ENCODE assay signal across 8 mouse cellular contexts in the genomic region with DNA sequence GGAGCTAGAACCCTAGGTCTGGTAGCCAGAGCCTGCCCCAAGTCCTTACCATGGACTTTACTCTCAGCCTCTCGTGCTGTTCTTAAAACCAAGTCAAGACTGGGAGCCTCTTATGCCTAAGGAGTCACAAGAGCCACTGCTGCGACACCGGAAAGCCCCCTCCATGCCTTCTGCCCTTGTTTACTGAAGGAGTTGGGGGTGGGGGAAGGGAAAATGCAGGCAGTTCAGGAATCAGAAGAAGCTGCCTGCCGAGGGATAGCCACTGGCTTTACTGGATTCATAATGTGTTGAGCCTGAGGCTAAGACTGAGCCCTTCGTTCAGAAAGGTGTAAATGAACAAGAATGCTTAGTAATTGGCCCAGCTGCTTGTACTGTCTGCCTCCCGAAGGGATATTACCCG. TPM values are rescaled to one million over a fixed set of nuclear protein-coding genes. Genes with fewer than 3 reads are reported as not detected.
DNase-seq lines count a peak whose midpoint lies in the region; ATAC-seq and TF ChIP-seq lines count a peak whose summit lies in the region.

No protein-coding gene starts in this region.

- no peaks in the 10 kb centered on the region for H3K27me3 ChIP-seq in heart, adult 2 months (ENCODE audit: control insufficient read depth, insufficient read depth, low read length)
- H3K27me3 ChIP-seq in heart, postnatal 0 days (ENCODE audit: control insufficient read depth, insufficient read depth, low read length) = peaks cover 3% of the 10 kb centered on the region; the same call in 1 of the 2 replicates
- H3K27me3 ChIP-seq in lung, postnatal 0 days (replicated peaks; ENCODE audit: insufficient read depth, low read length) = no peaks in the 10 kb centered on the region

- no peaks in the 10 kb centered on the region for H3K36me3 ChIP-seq in heart, adult 2 months (ENCODE audit: control insufficient read depth, insufficient read depth, low read length)
- H3K36me3 ChIP-seq in ES-E14 (ENCODE audit: control insufficient read depth, insufficient read depth, low read length, poor library complexity, severe bottlenecking) = peaks cover 10% of the 10 kb centered on the region; the same call in 1 of the 2 replicates
- peaks cover 10% of the 10 kb centered on the region for H3K36me3 ChIP-seq in heart, postnatal 0 days (replicated peaks; ENCODE audit: control insufficient read depth, insufficient read depth, low read length)
- peaks cover 12% of the 10 kb centered on the region; the same call in 1 of the 2 replicates for H3K36me3 ChIP-seq in lung, postnatal 0 days (ENCODE audit: insufficient read depth, low read length)

- no peak for TF ChIP-seq CTCF in heart, adult 2 months (IDR thresholded peaks at IDR 0.05)
- no peak for TF ChIP-seq CTCF in heart, postnatal 0 days (IDR thresholded peaks at IDR 0.05; ENCODE audit: low read depth)
- TF ChIP-seq CTCF in lung, postnatal 0 days (IDR thresholded peaks at IDR 0.05) = no peak

- intact Hi-C loops in heart, adult 2 months (cut with DNase I) = loop anchor here (2.0 kb wide), 1 partner anchor 22 kb away; no protein-coding TSS in a partner anchor
- intact Hi-C loops in heart, postnatal 10 days (cut with DNase I) = no loop called here
- intact Hi-C loops in left cerebral cortex, postnatal 36 days (cut with DNase I) = no loop called here

- in situ Hi-C loops in ES-E14 (cut with MboI; ENCODE audit: low sequenced_read_pairs in 2 of 2, unreplicated experiment in 2 of 2) = loop anchor here in 1 of 2 experiments (25.0 kb wide), 1 partner anchor 401 kb away; no protein-coding TSS in a partner anchor

- 21% methylated on average over 7 of the region's 7 CpGs for WGBS in heart, adult 2 months
- WGBS in heart, postnatal 0 days = 13% methylated on average over 7 of the region's 7 CpGs
- WGBS in lung, postnatal 0 days = 9% methylated on average over 7 of the region's 7 CpGs

- TF ChIP-seq EP300 in heart, adult 2 months (IDR thresholded peaks at IDR 0.05; ENCODE audit: insufficient read depth, low read depth, low read length) = no peak
- TF ChIP-seq EP300 in heart, postnatal 0 days (IDR thresholded peaks at IDR 0.05; ENCODE audit: low read depth) = no peak
- no peak for TF ChIP-seq EP300 in lung, postnatal 0 days (IDR thresholded peaks at IDR 0.05)

- H3K9me3 ChIP-seq in ES-E14 (ENCODE audit: control insufficient read depth, insufficient read depth, low read depth, low read length) = no peaks in the 10 kb centered on the region
- H3K9me3 ChIP-seq in heart, postnatal 0 days (replicated peaks; ENCODE audit: control insufficient read depth, low read length) = no peaks in the 10 kb centered on the region
- H3K9me3 ChIP-seq in lung, postnatal 0 days (ENCODE audit: low read length) = no peaks in the 10 kb centered on the region

- no peaks in the 10 kb centered on the region for H3K79me2 ChIP-seq in heart, adult 2 months (replicated peaks; ENCODE audit: control insufficient read depth, insufficient read depth, low read length)

- TF ChIP-seq POLR2A in heart, adult 2 months (IDR thresholded peaks at IDR 0.05; ENCODE audit: insufficient read depth, low read depth, low read length) = no peak

- H3K9ac ChIP-seq in heart, adult 2 months (ENCODE audit: low read depth, low read length) = peak overlapping the region; percentile 97
- peak overlapping the region; percentile 98 for H3K9ac ChIP-seq in ES-E14 (ENCODE audit: insufficient read depth, low read depth, low read length, poor library complexity, severe bottlenecking)
- peak overlapping the region; percentile 93 for H3K9ac ChIP-seq in heart, postnatal 0 days (replicated peaks; ENCODE audit: low read depth, low read length)
- H3K9ac ChIP-seq in lung, postnatal 0 days (replicated peaks; ENCODE audit: low read depth) = peak overlapping the region; percentile 98

- H3K4me1 ChIP-seq in heart, adult 2 months (ENCODE audit: control insufficient read depth, insufficient read depth, low read length) = peaks cover 14% of the 10 kb centered on the region
- peaks cover 0 to 30% of the 10 kb centered on the region in 2 experiments; a peak in 1 of 4 replicates for H3K4me1 ChIP-seq in ES-E14 (ENCODE audit: control insufficient read depth in 2 of 2, insufficient read depth in 2 of 2, low read length in 2 of 2, poor library complexity in 1 of 2)
- H3K4me1 ChIP-seq in heart, postnatal 0 days (ENCODE audit: control insufficient read depth, insufficient read depth) = peaks cover 26% of the 10 kb centered on the region
- peaks cover 34% of the 10 kb centered on the region for H3K4me1 ChIP-seq in lung, postnatal 0 days (ENCODE audit: insufficient read depth, low read depth, low read length)

- H3K27ac ChIP-seq in heart, adult 2 months = peak overlapping the region; percentile 91
- H3K27ac ChIP-seq in ES-E14 (ENCODE audit: insufficient read depth, low read depth, low read length, poor library complexity, severe bottlenecking) = peak overlapping the region; percentile 3; the same call in 1 of the 2 replicates
- H3K27ac ChIP-seq in heart, postnatal 0 days (ENCODE audit: low read depth) = no peak overlapping the region
- peak overlapping the region; percentile 88 for H3K27ac ChIP-seq in lung, postnatal 0 days (ENCODE audit: low read length)

- H3K4me3 ChIP-seq in heart, adult 2 months = peak overlapping the region; percentile 95
- peak overlapping the region; percentile 90 to 97 for H3K4me3 ChIP-seq in ES-E14 (ENCODE audit: insufficient read depth in 1 of 2, low read depth in 1 of 2, low read length in 2 of 2, poor library complexity in 1 of 2, severe bottlenecking in 1 of 2)
- peak overlapping the region; percentile 90 for H3K4me3 ChIP-seq in heart, postnatal 0 days (ENCODE audit: low read depth, low read length)
- H3K4me3 ChIP-seq in lung, postnatal 0 days (ENCODE audit: low read depth, low read length) = peak overlapping the region; percentile 95

- ATAC-seq in heart, postnatal 0 days (ENCODE audit: insufficient read depth, low read depth) = no peak
- peak; percentile 27 for ATAC-seq in lung, postnatal 0 days

- DNase-seq in heart, adult 2 months = no peak
- no peak for DNase-seq in heart, postnatal 10 days
- DNase-seq in ES-E14 (ENCODE audit: low read depth, low spot score) = no peak
- no peak for DNase-seq in heart, postnatal 0 days (ENCODE audit: low spot score)
- DNase-seq in lung, postnatal 0 days (ENCODE audit: low spot score) = peak; percentile 73
- no peak for DNase-seq in spleen, postnatal 10 days (ENCODE audit: low spot score in 2 of 2)
- no peak for DNase-seq in ovary, postnatal 36 days (ENCODE audit: low spot score)
- DNase-seq in left cerebral cortex, postnatal 36 days (ENCODE audit: low spot score in 2 of 2) = no peak

- H3K4me2 ChIP-seq in heart, postnatal 0 days (ENCODE audit: low read depth, low read length) = peak overlapping the region; percentile 81
- H3K4me2 ChIP-seq in lung, postnatal 0 days (replicated peaks; ENCODE audit: low read depth, low read length) = peak overlapping the region; percentile 89

TF ChIP-seq in ES-E14, 5 proteins besides CTCF, POLR2A, EP300 and RAD21:
- TF ChIP-seq MAFK (IDR thresholded peaks at IDR 0.05; ENCODE audit: insufficient read depth, low read depth, low read length) (no peak), HCFC1 (IDR thresholded peaks at IDR 0.05; ENCODE audit: borderline replicate concordance, insufficient read depth, low read length) (no peak), CHD2 (IDR thresholded peaks at IDR 0.05; ENCODE audit: low read depth, low read length) (no peak), ZC3H11A (IDR thresholded peaks at IDR 0.05; ENCODE audit: borderline replicate concordance, low read depth, low read length) (no peak), ZNF384 (IDR thresholded peaks at IDR 0.05; ENCODE audit: low read depth, low read length) (no peak)
TF ChIP-seq in ES-E14: peak in this region for 0.

RNA-seq across cellular contexts. Expression of a gene that starts 0.4 kb away (rescaled TPM):
- total RNA-seq in heart, adult 2 months (2021) = 10 to 100 TPM; 25.9 to 30.1 TPM
- 26.8 and 28.9 TPM in 2 replicates for polyA plus RNA-seq in heart, adult 2 months (2012; rRNA removed)
- 10 to 100 TPM; 36.2 to 36.3 TPM for total RNA-seq in heart, postnatal 10 days (2021)
- total RNA-seq in ES-E14 (2012; rRNA removed) = 48.1 and 58.1 TPM in 2 replicates
- 57.7 and 66.6 TPM in 2 replicates for total RNA-seq in heart, postnatal 0 days (2014; rRNA removed; ENCODE audit: low replicate concordance)
- 60.1 and 65.2 TPM in 2 replicates for polyA plus RNA-seq in heart, postnatal 0 days (2015; fragmentation: Nextera tagmentation; extraction: Ambion mirVana)
- polyA plus RNA-seq in lung, postnatal 0 days (2015; fragmentation: Nextera tagmentation; extraction: Ambion mirVana) = 83.6 and 89.9 TPM in 2 replicates
- 10 to 100 TPM; 43.7 to 45.4 TPM for total RNA-seq in left cerebral cortex, postnatal 36 days (2021)

RNA-seq across cellular contexts. Expression of a gene that starts 29.7 kb away (rescaled TPM):
- 10 to 100 TPM in 1 of 2 experiments, 1 to 10 TPM in 1; 5.8 to 10.3 TPM for total RNA-seq in heart, adult 2 months (2021)
- 10.5 and 10.9 TPM in 2 replicates for polyA plus RNA-seq in heart, adult 2 months (2012; rRNA removed)
- 10 to 100 TPM in 1 of 2 experiments, 1 to 10 TPM in 1; 6.9 to 12.7 TPM for total RNA-seq in heart, postnatal 10 days (2021)
- 21.8 and 23.3 TPM in 2 replicates for total RNA-seq in ES-E14 (2012; rRNA removed)
- total RNA-seq in heart, postnatal 0 days (2014; rRNA removed; ENCODE audit: low replicate concordance) = 16.1 and 22.0 TPM in 2 replicates
- 7.8 and 8.2 TPM in 2 replicates for polyA plus RNA-seq in heart, postnatal 0 days (2015; fragmentation: Nextera tagmentation; extraction: Ambion mirVana)
- polyA plus RNA-seq in lung, postnatal 0 days (2015; fragmentation: Nextera tagmentation; extraction: Ambion mirVana) = 42.9 and 52.6 TPM in 2 replicates
- total RNA-seq in left cerebral cortex, postnatal 36 days (2021) = 100 to 1,000 TPM; 228 to 303 TPM
